Mouse (Mus musculus): Measurements from ENCODE around the gene Papss1.
"Not testable (repeated sequence)": the region's sequence is repeated elsewhere in the genome, so short reads cannot be mapped to it uniquely, and the experiment has no call there.

Gene Papss1

DNA sequence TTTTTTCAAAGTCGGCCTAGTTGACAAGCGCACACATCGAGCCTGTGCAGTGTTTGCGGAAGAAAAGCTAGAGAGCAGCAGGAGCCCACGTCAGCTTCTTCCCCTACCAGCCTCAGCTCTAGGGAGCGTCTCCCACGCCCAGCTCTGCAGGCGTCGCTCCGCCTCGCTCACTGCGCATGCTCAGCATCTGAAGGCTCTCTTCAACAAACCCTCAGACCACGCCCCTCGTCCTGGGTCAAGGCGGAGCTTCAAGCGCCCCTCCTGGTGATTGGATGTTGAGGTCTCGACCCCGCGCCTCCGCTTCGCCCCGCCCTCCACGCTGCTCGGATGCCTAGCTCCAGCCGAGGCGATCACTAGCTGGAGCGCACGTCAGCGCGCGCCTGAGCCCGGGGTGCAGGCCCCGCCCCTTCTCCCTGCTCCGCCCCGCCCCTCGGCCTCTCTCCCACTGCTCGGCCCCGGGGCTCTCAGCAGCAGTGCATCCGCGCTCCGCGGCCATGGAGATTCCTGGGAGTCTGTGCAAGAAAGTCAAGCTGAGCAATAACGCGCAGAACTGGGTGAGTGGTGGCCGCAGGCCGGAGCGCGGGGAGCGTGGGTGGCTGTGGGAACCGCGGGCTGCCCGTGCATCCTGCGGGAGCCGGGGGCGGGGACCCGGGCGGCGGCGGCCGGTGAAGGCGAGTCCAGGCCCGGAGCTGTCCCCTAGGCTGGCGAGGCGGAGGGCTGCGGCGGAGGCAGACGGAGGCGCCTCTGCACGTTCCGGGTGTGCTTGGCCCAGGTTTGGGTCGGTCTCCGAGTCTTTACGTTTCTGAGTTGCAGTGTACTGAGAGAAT lies at the start of gene Papss1:
Gene Papss1, plus strand, starts transcription at position 339 of the 827 bp plus-strand sequence.
- DNase-seq (ENCODE audit: extremely low spot score) = peak; percentile 100

DNA sequence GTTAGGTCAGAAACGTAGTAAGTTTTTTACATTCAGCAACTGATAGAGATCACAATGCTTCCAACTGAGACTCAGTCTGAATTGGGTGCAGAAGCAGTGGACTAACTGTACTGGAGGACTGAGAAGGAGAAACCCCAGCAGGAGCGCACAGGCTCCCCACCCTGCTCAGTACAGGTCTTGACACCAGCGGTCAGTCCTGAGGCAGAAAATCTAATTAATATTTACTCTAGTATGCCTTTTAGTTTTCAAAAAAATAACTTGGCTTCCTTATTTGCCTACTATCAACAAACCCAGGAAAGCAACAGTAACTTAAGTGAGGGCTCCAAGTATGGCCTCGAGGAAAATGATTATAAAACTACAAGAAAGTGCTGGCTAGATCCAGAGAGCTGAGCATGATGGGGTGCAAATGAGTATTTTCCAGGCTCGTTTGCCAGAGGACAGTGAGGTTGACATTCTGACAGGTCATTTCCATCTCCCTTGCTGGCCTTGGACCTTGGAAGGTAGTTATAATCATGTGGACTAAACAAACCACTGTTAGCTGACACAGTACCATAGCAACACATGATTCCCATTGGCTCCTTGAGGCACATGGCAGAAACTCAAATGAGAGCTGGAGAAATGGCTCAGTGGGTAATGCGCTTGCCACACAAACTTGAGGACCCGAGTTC lies 48.1 kb upstream of the Papss1 start:
- DNase-seq (ENCODE audit: extremely low spot score) = no peak

- no peak for DNase-seq (ENCODE audit: extremely low spot score)
These were observed 46.8 kb upstream of the Papss1 start for GRCm38 (mm10) chr3:131517756-131518155.

DNA sequence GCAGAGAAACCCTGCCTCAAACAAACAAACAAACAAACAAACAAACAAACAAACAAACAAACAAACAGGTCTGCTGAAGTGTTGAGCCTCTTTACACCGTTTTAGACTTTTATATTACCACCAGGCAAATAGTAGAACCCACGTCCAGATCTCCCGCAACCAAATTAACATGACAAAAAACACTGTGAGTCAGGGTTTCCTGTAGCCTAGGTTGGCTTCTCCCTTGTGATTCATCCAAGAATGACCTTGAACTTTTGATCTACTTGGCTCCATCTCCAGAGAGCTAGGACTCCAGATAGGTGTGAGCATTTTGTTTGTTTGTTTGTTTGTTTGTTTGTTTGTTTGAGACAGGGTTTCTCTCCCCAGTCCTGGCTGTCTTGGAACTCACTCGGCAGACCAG lies 43.4 kb upstream of the Papss1 start:
- no peak for DNase-seq (ENCODE audit: extremely low spot score)

GRCm38 (mm10) chr3:131522243-131522642 lies 42.3 kb upstream of the Papss1 start:
- DNase-seq (ENCODE audit: extremely low spot score) = no peak

DNA sequence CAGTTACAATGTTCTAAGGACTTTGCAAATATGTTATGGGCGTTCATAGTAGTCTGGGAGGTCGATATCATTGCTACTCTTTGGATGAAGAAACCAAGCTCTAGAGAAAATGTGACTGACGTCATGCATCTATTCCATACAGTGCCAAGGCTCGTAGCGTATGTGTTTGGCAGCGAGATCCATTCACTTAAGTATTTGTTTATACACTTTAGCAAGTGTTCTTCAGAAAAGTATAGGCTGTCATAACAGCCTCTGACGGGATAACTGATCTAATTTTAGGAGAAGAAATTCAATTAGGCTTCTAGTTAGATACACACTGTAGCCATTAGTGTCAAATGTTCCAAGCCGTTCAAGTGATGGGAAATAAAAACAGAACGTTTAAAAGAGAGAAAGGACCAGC lies 40.8 kb upstream of the Papss1 start:
- DNase-seq (ENCODE audit: extremely low spot score) = no peak

DNA sequence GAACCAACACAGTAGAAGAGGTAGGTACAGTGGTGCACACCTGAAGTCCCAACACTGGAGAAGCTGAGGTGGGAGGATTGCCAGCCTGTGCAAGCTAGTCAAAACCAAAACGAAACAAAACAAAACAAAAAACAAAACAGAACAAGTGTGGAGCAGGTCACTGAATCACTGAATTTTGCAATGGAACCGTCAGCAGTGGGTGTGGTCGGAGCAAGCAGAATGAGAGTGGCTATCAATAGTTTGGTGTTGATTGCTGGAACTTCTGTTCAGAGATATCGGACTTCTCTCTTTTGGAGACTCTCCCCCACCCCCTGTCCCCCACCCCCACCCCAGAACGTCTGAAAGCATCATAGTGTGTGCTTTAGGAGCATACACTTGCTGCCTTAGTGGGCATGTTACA lies 40.4 kb upstream of the Papss1 start:
- DNase-seq (ENCODE audit: extremely low spot score) = no peak

DNA sequence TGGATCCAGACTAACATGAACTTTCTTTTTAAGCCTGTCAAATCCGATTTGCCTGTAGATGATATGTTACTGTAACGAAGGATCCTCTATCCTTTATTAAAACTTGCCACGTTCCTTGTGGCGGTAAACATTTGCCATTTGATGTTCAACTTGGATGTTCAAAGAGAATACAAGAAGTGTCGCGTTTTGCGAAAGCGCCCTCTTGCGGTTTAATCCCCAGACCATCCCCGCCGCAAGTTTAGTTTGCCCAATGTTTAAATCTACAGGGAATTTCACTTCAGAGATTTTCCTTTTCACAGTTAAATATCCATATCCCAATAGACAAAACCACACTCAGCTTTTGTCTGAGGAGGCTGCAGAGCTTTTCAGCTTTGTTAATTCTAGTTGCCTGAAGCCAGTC lies 39.8 kb upstream of the Papss1 start:
- DNase-seq (ENCODE audit: extremely low spot score) = peak; percentile 16

DNA sequence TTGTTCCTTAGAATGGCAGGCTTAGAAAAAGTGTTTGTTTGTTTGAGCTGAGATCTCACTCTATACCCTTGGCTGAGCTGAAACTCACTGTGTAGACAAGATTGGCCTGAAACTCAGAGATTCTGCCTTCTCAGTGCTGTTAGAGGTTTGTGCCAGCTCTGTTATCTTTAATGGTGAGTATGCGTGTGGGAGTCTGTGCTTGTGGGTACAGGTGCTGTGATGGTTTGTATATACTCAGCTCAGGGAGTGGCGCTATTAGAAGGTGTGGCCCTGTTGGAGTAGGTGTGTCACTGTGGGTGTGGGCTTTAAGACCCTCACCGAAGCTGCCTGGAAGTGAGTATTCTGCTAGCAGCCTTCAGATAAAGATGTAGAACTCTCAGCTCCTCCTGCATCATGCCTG lies 39.3 kb upstream of the Papss1 start:
- DNase-seq (ENCODE audit: extremely low spot score) = no peak

- DNase-seq (ENCODE audit: extremely low spot score) = no peak
These were observed 23.2 kb upstream of the Papss1 start for GRCm38 (mm10) chr3:131541244-131541942.

- not testable (repeated sequence) for DNase-seq (ENCODE audit: extremely low spot score)
These were observed 17.0 kb upstream of the Papss1 start for GRCm38 (mm10) chr3:131547562-131547961.

- no peak for DNase-seq (ENCODE audit: extremely low spot score)
These were observed 14.5 kb upstream of the Papss1 start for GRCm38 (mm10) chr3:131550046-131550445.

GRCm38 (mm10) chr3:131552349-131553254 lies 12.0 kb upstream of the Papss1 start:
- DNase-seq (ENCODE audit: extremely low spot score) = peak; percentile 39

DNA sequence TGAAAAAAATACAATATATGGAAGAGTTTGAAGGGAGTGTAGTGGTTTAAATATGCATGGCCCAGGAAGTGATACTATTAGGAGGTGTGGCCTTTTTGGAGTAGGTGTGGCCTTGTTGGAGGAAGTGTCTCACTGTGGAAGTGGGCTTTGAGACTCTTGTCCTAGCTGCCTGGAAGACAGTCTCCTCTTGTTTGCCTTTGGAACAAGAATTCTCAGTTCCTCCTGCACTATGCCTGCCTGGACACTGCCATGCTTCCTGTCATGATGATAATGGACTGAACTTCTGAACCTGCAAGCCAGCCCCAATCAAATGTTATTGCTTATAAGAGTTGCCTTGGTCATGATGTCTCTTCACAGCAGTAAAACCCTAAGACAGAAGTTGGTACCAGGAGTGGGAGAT lies 8.8 kb upstream of the Papss1 start:
- no peak for DNase-seq (ENCODE audit: extremely low spot score)

GRCm38 (mm10) chr3:131561591-131561990 lies 3.0 kb upstream of the Papss1 start:
- DNase-seq (ENCODE audit: extremely low spot score) = no peak

DNA sequence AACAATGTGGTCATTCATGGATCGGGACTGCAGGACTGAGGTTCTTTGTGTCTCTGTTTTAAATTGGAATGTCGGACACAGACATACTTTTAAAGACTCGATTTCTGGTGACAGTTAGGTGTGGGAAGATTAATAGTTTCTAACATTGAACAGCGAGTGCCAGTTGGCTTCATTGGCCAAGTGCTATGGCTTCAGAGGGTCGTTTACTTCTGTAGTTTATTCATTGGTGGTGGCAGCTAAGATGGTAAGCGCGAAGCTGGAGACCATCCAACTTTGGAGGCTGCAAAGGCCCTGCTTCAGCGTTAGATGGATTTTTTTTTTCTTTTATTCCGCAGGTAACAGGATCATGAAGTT lies 666 bp downstream of the Papss1 start:
- no peak for DNase-seq (ENCODE audit: extremely low spot score)

DNA sequence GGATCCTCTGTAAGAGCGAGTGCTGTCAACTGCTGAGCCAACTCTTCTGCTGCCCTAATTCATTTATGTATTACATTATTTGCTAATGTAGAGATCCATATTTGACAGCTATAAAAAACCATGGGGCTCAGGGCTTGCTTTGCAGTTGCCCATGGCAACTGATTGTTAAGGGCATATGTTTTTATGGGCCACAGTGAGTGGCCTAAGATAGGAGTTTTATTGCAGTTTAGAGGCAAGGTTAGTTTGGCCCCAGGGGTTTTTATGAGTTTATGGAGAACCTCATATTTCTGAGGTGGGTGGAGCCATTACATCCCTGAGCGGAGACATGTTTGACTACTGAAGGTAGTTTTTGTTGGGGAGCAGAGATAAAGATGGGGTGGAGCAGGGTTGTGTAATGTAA lies 1.7 kb downstream of the Papss1 start:
- no peak for DNase-seq (ENCODE audit: extremely low spot score)

DNA sequence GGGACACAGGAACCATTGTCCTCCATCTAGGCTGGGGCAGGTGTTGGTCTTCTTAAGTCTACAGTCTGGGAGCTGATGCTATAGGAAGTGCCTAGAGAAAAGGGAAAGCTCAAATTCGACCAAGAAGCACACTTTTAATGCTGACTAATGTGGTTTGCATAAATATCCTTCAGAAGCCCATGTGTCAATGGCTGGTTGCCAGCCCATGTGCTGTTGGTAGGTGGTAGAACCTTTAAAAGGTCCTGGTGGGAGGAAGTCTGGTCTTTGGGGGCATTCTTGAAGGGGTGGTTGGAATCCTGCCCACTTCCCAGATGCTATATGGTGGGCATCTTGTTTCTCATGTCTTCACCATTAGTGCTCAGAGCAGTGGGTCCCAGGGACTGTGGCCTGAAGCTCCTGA lies 5.9 kb downstream of the Papss1 start:
- no peak for DNase-seq (ENCODE audit: extremely low spot score)

- DNase-seq (ENCODE audit: extremely low spot score) = no peak
These were observed 9.0 kb downstream of the Papss1 start for GRCm38 (mm10) chr3:131573555-131573954.

DNA sequence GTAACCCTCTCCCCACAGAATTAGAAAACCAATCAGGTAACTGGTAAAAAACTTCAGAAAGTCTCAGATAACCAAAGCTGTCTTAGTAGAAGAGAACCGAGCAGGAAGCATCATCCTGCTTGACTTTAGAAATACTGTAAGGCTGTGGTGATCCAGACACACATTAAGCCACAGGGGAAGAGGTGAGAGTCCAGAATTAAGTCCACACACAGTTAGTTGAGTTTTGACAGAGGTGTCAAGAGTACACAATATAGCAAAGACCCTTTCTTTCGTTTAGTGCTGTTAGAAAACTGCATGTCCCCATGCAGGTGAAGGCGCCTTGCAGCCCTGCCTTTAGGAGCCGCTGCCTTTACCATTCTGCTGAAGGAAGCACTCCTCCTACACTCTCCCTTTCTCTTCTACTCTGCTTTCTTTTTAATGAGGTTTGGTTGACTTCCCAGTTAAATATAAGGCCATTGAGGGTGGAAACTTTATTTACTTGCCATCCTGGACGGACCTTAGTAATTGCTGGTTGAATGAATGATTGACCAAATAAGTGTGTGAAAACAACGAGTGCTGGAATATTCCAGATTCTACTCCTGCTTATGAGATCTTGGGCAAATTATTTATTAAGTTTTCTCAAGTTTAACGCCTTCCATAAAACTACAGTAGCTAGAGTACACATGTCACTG lies 14.0 kb downstream of the Papss1 start:
- DNase-seq (ENCODE audit: extremely low spot score) = no peak

DNA sequence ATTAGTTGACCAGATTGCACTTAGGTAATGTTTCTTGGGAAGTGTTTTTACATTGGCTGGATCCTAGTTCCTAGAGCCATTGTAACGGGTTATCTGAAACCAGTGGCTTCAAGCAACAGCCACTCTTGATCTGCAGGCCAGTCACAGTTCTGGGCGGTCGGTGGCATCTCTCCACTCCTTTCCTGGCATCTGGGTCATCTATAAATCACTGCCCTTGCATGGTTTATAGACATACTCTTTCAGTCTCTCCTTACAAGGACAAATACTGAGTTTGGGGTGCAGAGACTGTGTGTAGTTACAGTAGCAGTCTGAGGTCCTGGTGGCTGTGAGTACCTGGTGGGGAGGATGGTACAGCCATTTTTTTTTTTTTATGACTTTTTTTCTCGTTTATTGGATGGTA lies 15.5 kb downstream of the Papss1 start:
- DNase-seq (ENCODE audit: extremely low spot score) = no peak
